Mouse (Mus musculus) heart, adult 9 months (tissue): ENCODE data around the gene Mlf2.
"Not testable (repeated sequence)": the region's sequence is repeated elsewhere in the genome, so short reads cannot be mapped to it uniquely, and the experiment has no call there.

Experiments
- DNase-seq, 2 experiments: peaks; one replicate each; pipeline ENCODE4 v3.0.0; 2022; ENCODE audit warnings: low spot score in 2 of 2

Mlf2 gene

DNA sequence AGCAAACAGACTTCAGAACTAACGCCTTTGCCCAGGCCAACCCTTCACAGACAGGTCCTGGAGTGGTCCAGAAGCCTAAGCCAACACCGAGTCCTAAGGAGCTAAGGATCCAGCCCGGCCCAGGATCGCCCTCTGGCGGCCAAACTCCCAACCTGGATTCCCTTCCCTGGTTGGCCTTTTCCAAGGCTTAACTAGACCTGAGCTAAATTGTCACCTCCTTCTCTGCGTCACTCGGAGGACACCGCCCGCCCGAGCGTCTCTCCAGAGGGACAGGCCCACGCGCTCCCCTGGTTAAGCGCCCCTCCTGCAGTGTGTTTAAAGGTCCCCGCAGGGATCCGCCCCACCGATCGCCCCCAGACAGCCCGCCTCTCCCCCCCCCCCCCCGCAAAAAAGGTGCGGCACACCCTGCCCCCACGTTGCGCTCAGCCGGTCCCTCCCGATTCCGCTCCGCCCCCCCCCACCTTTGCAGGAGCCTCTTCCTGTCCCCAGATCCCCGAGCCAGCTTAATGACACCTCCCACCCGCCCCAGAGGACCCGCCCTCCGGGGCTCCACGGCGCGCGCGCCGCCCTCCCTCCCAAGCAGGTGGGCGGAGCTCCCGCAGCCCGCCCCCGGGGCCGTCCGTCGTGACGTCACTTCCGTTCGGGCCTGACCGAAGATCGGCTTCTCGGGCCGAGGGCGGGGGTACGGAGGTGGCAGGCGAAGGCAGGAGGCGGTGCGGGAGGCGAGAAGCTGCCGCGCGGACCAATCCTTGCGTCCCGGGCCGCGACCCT is at the start of gene Mlf2:
Gene Mlf2, plus strand, starts transcription at position 633 of the 771 bp plus-strand sequence.
- DNase-seq: peak; percentile 98 to 99

DNA sequence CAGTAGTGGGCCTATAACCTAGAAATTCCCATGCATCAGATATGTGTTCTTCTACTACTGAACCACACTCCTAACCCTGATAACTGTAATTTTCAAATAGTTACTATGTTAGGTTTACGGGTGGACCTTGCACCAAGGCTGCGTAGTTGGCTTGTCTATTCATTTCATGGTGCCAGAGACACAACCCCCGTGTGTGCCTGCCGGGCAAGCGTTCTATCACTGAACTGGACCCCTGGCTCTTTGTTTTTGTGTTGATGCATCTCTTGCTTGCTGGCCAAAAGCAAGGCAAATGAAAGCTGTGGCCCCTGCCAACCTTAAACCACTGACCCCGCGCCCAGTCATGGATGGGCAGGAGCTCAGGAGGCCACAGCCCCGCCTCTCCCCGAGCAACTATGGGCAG is 49.4 kb upstream of the Mlf2 start:
- DNase-seq: no peak

DNA sequence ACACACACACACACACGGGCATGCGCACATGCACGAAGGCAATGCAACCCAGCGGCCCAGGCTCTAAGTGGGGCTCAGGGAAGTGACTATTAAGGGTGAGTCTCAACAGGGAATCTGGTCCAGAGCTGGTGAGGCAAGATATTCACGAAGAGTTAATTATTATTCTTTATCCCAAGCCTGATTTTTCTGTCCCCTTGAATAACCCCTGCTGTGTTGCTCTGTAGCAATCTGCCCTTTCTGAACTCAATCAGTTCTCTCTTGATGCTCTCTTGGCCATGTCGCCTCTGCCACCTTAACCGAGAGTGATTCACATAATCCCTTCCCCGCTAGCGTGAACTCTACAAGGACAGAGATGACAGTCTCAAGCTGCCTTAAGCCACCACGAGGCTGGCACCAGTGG is 47.8 kb upstream of the Mlf2 start:
- DNase-seq: no peak

DNA sequence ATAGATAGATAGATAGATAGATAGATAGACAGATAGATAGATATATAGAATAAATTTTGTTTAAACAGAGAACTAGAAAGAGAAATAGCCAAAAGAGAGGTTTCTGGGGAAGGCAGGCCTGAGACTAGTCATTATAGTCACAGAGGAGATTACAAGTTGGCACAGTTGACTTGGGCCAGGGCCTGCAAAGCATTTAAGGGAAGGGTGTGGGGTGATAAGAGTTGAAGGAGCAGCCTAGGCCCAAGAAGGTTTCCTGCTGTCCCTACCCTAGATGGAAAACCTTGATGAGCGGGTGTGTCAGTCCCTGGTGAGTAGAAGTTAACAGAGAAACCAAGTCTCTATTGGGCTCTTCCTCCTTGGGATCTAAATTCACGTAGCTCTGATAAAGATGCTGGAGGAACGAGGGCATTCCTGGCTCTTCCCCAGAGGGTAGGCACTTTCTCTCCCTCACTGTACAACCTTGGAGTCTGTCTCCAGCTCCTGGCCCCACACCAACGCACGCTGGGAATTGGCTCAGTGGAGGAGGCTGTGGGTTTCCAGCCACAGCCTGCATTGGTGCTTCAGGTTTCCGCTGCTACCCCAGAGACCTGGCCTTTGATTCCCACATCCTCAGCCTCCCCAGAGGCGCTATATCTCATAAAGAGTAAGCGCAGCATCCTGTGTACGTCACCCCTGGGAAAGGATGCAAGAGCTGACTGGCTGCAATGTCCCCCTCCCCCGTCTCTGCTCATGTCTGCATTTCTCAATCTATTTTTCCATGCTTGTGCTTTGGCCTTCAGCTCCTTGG is 46.3 kb upstream of the Mlf2 start:
- peak; percentile 50 to 66 for DNase-seq

DNA sequence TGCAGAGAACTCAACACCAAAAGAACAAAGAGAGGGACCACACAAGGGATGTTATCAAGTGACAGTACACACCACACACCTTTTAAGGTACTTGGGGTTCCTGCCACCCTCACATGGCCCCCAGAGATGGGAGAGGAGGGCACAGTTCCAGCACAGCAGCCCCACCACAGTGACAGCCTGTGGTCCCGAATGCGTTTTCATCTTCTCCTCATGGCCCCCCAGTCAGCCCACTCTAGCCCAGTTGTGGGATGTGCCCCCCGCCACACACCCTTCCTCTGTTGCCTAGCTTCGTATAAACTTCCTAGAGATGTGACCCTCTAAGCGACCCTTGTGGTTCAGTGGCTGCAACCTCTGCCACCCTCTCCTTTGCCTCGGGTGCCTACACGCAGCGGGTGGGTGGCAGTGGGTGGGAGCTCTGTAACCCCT is 45.2 kb upstream of the Mlf2 start:
- DNase-seq: no peak

DNA sequence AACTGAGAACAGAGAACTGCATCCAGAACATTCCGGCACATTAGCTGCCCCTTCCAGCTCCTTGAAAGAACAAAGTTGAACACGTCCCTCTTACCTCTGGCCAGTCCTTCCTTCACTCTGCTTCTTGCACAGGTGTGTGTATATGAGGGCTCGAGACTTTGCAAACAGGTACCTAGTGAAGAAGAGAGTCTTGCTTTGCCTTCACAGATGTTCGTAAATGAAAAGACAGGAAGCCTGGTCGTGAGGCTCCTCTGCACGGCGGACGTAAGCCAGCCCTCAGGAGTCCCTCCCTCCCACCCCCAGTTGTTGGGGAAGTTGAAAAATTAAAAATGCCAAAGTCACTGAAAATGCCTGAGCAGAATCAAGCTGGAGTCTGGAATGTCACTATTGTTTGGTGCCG is 43.2 kb upstream of the Mlf2 start, which contains the start of gene Cd4:
Gene Cd4, minus strand, starts transcription at position 236 of the 400 bp plus-strand sequence.
- DNase-seq: no peak

DNA sequence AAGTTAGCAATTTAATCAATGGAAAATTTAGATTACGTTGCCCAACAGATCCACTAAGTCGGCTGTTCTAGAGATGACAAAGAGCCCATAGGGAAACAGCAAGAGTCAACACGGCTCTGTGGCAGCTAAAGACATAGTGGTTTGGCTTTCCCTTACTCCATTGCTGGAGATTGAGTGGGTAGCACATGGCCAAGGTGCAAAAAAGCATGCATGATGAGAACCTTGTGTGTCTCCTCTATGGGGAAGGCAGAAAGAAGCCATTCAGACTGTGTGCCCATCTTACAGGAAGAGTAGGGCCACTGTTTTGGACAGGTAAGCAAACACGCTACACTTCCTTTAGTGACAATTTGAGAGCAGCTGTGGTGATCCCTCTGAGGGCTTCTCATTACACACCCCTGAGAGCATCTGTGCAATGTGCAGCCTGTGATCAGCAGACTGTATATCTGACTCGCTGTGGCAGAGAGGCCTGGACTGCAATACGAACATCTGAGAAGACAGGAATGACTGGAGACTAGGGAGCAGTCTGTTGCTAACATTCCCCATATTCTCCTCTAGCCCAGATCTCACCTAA is 42.5 kb upstream of the Mlf2 start:
- DNase-seq: no peak

DNA sequence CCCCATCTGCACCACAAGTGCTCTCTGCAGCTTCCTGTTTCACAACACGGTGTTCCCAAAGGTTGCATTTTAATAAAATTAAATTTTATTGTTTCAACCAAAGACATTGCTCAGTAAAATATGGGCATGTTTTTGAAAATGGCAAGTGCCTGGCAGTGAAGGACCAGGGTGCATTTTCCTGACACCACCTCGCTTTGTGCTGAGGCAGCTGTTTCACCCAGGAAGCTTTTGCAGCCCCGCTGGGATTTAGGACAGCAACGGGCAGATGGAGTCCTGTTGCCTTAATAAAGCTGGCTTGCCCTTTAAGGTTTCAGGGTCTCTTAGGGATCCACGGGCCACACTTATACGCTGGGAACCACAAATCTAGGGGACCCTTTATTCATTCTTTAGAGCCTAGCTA is 40.2 kb upstream of the Mlf2 start:
- DNase-seq: no peak

DNA sequence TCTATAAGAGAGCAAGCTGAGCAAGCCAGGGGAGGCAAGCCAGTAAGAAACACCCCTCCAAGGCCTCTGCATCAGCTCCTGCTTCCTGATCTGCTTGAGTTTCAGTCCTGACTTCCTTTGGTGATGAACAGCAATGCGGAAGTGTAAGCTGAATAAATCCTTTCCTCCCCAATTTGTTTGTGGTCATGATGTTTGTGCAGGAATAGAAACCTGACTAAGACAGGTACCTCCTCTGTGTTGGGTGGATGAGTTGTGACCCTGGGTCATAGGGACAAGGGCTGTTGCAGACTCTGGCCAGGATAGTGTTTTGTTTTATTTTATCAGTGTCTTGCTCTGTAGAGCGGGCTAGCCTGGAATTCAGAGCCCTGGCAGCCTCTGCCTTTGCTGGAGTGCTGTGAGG is 37.1 kb upstream of the Mlf2 start:
- DNase-seq: not testable (repeated sequence)

DNA sequence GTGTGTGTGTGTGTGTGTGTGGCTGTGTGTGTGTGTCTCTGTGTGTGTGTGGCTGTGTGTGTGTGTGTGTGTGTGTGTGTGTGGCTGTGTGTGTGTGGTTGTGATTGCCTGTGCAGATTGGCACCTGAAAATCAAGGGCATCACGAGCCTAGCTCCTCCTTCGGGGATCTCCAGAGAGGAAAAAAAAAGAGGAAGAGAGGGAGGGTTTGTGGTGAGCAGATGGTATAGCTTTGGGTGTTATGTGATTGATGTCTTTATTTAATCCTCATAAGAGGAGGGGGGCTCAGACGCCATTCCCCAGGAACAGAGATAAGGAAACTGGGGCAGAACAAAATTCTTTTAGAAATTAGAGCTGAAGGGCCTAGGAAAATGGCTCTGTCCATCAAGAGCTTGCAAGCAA is 32.8 kb upstream of the Mlf2 start:
- DNase-seq: no peak

DNA sequence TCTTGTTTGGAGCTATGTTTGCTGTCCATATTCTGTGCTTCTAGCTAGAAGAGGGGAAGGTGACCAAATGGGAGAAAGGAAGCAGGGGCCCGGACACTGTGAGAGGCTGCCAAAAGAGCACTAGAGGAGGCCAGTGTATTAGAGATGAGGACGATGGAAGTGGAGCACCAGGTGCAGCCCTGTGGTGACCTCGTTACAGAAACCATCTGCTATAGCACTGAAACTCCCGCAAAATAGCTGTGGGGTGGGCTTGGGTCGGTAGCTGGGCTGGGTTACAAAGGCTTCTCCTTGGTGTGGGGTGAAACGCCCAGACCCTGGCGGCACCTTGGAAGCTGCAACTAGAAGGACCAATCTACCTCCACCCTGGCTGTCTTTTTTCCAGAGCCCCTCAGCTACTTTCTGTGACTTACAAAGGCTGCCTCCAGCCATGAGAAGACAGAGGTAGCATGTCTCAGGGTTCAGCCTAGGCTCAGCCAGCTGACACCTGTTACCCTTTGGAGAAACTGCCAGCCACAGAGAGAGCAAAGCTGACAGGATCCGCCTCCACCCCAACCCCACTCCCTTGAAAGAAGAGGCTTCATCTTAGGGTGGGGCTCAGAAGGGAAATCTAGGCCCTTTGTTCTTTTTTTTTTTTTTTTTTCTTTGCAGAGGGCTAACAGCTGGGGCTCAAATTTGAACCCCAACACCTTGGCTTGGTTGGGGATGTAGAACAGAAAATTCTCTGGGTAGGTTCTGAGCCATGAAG is 31.0 kb upstream of the Mlf2 start:
- DNase-seq: no peak

DNA sequence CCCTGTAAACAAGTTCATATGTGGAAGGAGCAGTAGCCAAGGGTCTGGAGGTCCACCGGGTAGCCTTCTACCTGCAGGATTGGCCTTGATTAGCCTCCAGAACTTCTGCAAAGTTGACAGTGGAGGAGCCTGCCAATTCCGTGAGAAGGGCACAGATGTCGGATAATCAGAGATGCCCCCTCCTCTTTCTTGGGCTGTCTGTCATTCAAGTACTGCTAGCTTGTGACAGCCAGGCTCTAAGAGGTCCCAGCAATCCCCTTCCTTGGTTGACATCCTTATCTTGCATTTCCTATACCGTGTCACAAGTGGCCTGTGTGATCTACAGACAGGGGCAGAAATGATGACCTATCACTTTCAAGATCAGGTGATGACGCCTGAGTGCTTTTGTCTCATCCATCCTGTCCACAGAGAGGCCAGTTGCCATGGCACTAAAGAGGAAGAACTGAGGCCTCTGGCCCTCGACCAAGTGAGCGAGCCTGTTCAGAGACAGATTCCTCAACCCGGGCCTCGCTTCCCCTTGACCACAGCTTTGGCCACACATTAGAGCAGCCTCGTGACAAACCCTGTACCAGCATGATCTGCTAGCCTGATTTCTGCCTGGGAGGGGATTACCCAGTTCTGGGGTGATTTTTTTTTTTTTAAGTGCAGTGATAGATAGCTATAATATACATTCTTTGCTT is 30.2 kb upstream of the Mlf2 start:
- DNase-seq: peak in 1 of 2 experiments; percentile 57

DNA sequence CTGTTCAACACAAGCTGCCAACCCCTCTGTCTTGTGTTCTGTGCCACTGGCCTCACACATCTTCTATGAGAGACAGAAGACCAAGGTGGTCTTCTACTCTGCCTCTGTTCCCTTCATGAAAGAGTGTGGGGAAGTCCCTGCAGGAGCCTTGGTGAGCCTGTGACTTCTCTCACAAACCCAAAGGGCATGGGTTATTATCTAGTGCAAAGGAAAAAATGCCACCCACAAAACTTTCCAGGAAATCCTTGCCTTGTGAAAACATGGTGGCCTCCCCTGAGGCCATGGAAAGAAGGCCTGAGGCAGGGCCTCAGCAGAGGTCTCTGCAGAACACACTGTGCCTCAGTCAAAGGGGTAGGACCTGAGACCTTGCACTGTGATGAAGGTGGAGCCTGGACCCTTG is 29.3 kb upstream of the Mlf2 start:
- DNase-seq: no peak

DNA sequence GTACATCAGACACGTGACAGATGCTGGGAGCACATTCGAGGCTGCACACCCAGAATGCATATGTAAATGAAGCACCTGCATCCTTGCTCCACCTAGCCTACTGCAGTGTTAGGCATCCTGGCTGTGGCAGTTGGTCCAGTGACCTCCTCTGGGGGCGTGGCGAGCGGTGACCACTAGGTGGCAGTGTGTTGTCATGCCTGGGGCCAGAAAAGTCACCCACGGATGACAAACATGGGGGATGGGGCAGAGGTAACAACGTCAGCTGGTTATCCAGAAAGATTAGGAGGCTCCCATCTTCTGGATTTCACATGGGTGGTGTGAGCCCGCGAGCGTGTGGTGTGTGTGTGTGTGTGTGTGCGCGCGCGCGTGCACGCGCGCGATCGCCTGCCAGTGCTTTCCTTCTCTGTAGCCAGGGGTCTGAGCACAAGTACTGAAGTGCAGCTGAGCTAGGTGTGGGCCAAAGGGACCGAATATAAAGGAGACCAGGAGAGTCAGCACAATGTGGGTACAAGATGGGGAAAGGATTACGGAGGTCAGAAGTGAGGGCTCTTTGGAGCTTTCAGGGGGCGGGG is 27.5 kb upstream of the Mlf2 start:
- DNase-seq: peak; percentile 91 to 95

DNA sequence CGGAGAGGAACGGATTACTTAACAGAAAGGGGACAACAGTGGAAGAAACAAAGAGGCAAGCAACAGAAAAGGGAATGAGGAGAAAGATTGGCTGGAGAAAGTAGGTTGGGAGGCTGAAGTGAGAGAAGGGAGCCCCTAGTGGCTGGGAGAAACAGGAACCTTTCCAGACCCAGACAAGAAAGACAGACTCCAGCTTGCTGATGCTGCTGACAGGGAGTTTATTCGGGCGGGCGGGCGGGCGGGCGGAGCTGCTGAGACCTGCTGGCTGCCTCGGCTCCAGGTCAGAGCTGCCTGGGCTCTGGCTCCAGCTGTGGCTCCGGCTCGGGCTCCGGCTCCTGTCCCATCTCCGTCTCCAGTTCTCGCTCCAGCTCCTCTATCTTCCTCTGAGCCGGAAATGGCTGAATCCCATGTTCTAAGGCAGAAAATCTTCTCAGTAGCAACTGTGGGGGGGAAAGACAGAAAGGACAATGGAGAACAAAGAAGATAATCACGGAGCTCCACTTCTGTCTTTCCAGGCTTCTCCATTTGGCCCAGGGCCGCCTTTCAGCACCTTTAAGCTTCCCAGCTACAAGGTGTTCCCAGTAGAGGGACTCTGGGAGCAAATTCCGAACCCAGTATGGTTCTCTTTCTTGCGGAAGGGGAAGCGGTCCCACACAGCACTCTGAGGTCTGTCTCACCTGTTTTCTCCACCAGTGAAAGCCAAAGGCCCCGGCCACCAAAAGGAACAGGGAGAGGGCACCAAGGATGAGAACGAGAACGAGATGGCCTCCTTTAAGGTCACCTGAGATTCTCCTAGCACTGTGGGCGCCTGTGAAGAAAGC is 26.8 kb upstream of the Mlf2 start:
- peak; percentile 80 to 87 for DNase-seq

DNA sequence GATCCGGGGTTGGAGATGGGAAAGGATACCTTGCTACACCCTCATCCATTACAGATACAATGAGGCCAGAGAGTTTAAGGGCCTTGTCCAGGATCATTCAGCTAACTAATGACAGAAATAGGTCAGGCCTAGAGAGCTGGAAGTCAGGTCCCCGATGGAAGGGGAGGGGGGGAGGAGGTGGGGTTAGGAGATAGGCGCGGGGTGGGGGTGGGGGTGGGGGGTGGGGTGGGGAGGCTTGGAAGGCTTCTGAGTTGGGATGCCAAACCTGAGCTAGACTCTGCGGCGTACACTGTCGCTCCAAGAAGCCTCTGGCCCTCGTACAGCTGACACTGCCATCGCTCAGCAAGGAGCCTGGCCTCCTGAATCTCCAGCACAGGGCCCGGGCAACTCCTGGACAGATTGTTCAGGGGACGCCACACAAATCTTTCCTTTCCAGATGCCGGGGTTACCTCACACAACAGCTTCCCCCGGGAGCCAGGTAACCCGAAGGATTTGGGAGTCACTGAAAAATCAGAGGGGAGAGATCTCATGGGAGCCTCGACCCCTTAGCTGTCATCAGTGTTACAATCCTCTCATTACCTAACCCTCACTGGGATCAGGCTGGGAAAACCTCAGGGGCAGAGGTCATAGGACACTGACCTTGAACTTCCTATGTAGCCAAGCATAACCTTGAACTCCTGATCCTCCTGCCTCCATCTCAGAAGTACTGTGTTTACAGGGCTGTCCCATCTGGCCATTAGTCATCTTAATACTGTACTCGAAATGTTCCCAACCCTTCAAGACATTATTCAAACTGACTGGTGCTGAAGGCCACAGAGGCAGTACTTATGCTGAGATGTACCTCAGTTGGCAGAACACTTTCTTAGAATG is 26.0 kb upstream of the Mlf2 start:
- no peak for DNase-seq

DNA sequence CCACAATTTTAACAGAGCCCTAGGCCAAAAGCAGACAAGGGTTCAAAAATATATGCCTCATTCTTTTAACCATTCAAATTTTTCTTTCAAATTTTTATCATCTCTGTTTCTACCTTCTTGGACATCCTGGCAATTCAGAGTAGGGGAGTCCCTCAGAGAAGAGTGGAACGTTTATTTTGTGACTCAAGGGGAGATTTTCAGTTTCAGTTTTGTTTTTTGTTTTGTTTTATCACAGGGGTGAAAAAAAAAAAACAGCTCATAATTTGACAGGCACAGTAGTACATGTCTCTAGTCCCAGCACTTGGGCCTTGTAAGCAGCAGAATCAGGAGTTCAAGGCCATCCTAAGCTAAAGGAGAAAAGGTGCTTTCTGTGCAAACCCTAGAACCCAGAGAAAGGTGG is 23.4 kb upstream of the Mlf2 start:
- no peak for DNase-seq

DNA sequence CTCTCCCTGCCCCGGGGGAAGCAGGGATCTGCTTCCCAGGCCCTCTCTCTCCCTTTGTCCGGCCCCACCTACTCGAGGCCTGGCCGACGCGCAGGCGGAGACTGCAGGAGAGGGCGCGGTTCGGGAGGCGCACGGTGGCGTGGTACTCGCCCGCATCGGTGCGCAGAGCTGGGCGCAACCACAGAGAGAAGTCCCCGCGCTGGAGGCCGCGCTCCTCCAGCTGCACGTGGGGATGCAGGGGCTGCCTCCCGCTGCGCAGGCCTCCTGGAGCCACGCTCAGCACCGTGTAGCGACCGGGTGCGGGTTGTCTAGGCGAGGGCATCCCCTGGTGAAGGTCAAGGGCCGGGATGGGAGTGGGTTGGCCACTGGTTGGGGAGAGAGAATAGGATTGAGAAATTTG is 21.2 kb upstream of the Mlf2 start:
- no peak for DNase-seq

DNA sequence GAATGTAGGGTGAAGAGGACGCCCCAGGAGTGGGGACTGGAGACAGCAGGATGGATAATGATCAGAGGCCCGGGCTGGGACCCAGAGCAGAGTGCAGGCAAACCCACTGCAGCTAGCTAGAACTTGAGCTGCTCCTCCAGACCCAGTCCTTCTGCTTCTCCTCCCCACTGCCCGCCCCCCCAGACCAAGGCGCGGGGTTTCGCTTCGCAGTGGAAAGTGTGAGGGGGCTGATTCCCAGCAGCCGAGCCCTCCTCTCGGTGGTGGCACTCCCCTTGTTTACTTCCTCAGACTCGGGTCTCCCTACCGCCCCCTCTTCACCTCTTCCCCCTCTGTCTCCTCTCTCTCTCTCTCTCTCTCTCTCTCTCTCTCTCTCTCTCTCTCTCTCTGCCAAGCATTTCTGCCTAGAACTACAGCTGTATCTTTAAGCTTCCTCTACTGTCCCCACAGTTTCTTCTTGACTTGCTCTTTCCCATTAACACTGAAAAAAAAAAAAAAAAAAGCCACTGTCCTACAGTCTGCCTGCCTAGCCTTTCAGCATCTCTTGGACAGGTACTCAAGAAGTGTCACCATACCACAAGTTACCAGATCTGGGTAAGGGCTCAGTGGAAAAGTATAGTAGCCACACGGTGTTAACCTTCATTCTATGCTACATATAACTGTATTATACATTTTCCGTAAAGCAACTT is 19.5 kb upstream of the Mlf2 start, which contains the start of gene Lag3:
Gene Lag3, minus strand, starts transcription at position 173 of the 686 bp plus-strand sequence.
- no peak for DNase-seq
